Mouse (Mus musculus) hindbrain, embryonic 14.5 days (tissue): Measurements from ENCODE around the gene Ctsll3. TPM values are rescaled to one million over a fixed set of nuclear protein-coding genes. Genes with fewer than 3 reads are reported as not detected.

Experiments used
- ATAC-seq: fragments of 200-750 bp; cut with Nextera tagmentation; 2 replicates; pipeline ENCODE4 v1.8.0; 2017; ENCODE audit warnings: moderate number of reproducible peaks, mild to moderate bottlenecking, moderate TSS enrichment, moderate library complexity; ENCODE audit not compliant: low FRiP score
- DNase-seq: peaks from one replicate; pipeline ENCODE4 v3.0.0-alpha.2; 2015; ENCODE audit warnings: low spot score
- H3K27ac ChIP-seq: fragments of 300-500 bp; sonication (generic); 2 replicates; pipeline ENCODE4 v1.5.1; 2014; ENCODE audit warnings: mild to moderate bottlenecking, moderate library complexity
- H3K27me3 ChIP-seq: fragments of 300-500 bp; sonication (generic); 2 replicates; pipeline ENCODE4 v1.6.1; 2014; ENCODE audit warnings: mild to moderate bottlenecking, low read length, mixed read lengths; ENCODE audit not compliant: control insufficient read depth, insufficient read depth
- H3K36me3 ChIP-seq: fragments of 300-500 bp; sonication (generic); replicated peaks from 2 replicates; pipeline ENCODE4 v1.6.1; 2014; ENCODE audit not compliant: control insufficient read depth, insufficient read depth
- H3K4me1 ChIP-seq: fragments of 300-500 bp; sonication (generic); replicated peaks from 2 replicates; pipeline ENCODE4 v1.6.1; 2014; ENCODE audit warnings: antibody characterized with exemption, low read length, mixed read lengths; ENCODE audit not compliant: control insufficient read depth, insufficient read depth
- H3K4me2 ChIP-seq: fragments of 300-500 bp; sonication (generic); replicated peaks from 2 replicates; pipeline ENCODE4 v1.6.1; 2014; ENCODE audit warnings: mild to moderate bottlenecking, moderate library complexity
- H3K4me3 ChIP-seq: fragments of 300-500 bp; sonication (generic); replicated peaks from 2 replicates; pipeline ENCODE4 v1.5.1; 2014; ENCODE audit warnings: mild to moderate bottlenecking, low read length
- H3K9ac ChIP-seq: fragments of 300-500 bp; sonication (generic); 2 replicates; pipeline ENCODE4 v1.6.1; 2014
- H3K9me3 ChIP-seq: fragments of 300-500 bp; sonication (generic); 2 replicates; pipeline ENCODE4 v1.6.1; 2016; ENCODE audit warnings: low read length; ENCODE audit not compliant: control insufficient read depth
- WGBS: fragments of 180-500 bp; shearing (Covaris S2); extraction: QIAGEN DNeasy Blood & Tissue Kit; methylation state at CpG from one replicate; pipeline ENCODE4 v1.1.7; 2014; 5-methylcytosine and 5-hydroxymethylcytosine counted together
- polyA plus RNA-seq: library from polyadenylated mRNA; unstranded; fragments of >200 nt; fragmentation: Nextera tagmentation; extraction: Ambion mirVana; gene quantifications from 2 replicates; pipeline ENCODE4 v1.2.1, GENCODE M21; 2014

The Ctsll3 gene
- polyA plus RNA-seq, 1 experiment from 2014 or later = not detected

DNA sequence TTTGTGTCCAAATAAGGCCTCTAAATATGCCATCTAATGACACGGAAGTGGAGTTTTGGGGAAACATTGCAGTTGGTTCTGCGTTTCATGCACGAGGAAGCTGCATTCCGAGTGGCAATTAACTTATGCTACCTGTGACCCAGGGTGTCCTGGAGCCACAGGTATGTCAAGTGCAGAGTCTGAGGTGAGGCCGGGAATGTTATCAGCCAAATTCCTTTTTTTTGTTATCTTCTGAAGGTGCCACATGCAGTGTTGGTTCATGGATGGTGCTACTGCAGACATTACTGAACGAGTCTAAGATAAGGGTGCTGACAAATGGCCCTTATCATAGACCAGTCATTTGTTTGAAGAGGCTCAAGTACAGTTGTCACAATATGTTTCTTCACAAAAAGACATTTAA lies 10.1 kb upstream of the Ctsll3 start:
- no peaks in the 10 kb centered on the region for H3K9me3 ChIP-seq
- H3K4me3 ChIP-seq = no peak overlapping the region
- H3K36me3 ChIP-seq = no peaks in the 10 kb centered on the region
- H3K4me1 ChIP-seq = no peaks in the 10 kb centered on the region
- DNase-seq = no peak
- H3K27ac ChIP-seq = no peak overlapping the region
- no peak overlapping the region for H3K4me2 ChIP-seq
- ATAC-seq = no peak
- H3K27me3 ChIP-seq = no peaks in the 10 kb centered on the region
- 87% methylated on average over 6 of the region's 6 CpGs for WGBS
- H3K9ac ChIP-seq = no peak overlapping the region

DNA sequence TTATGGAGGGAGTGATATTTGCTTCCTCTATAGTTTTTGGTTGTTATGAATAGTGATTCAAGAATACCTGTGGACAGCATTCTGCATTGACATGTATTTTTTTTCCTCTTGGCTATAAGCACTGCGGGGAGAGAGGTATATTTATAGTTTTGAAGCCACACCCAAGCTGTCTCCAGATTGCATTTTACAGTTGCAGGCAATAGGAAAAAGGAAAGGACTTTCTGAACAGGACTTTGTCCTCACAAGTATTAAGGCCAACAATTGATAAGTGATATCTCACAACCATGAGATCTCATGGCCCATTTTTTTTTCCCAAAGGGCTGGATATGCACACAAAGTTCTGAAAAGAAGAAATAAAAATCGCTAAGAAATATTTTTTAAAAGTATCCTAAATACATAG lies 7.0 kb upstream of the Ctsll3 start:
- Histone ChIP-seq H3K9me3 (no peaks in the 10 kb centered on the region), H3K4me1 (no peaks in the 10 kb centered on the region), H3K9ac (no peak overlapping the region), H3K4me3 (no peak overlapping the region), H3K27me3 (no peaks in the 10 kb centered on the region), H3K36me3 (no peaks in the 10 kb centered on the region), H3K27ac (no peak overlapping the region), H3K4me2 (no peak overlapping the region)
- DNase-seq = no peak
- 82% methylated on average over 2 of the region's 2 CpGs for WGBS
- ATAC-seq = no peak

DNA sequence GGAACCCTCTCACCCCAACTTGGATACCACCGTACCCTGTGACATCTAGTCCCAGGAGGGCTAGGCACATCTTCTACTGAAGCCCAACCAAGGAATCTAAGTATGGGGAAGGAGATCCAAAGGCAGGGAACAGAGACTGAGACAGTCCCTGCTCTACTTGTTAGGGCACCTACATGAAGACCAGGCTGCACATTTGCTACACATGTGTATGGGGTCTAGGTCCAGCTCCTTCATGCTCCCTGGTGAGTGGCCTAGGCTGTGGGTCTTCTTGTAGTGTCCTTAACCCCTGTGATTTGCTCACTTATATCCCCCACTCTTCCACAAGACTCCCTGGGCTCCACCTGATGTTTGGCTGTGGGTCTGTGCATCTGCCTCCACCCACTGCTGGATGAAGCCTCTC lies 13.2 kb downstream of the Ctsll3 start:
- H3K36me3 ChIP-seq = no peaks in the 10 kb centered on the region
- no peak for DNase-seq
- ATAC-seq = no peak
- no peaks in the 10 kb centered on the region for H3K27me3 ChIP-seq
- no peaks in the 10 kb centered on the region for H3K9me3 ChIP-seq
- H3K27ac ChIP-seq = no peak overlapping the region
- no peak overlapping the region for H3K4me2 ChIP-seq
- H3K4me3 ChIP-seq = no peak overlapping the region
- H3K4me1 ChIP-seq = no peaks in the 10 kb centered on the region
- WGBS = 85% methylated on average over 1 of the region's 1 CpGs
- H3K9ac ChIP-seq = no peak overlapping the region

DNA sequence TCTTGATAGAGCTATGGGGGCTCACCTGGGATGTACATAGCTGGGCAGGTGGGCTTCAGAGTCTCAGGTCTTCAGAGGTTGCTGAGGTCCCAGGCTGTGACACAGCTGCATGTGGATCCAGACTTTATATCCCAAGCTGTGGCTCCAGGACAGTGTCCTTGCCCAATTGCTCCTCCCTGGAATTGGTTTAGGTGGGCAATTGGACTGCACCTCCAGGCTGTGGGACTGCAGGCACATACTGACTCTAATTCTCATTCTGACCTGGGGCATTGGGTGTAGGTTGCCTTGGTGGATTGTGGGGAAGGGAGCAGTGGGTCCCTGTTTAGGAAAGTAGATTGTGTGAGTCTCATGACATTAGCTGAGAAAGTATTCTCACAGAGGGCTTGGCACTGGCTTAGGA lies 16.4 kb downstream of the Ctsll3 start, which contains the start of gene BC051665:
BC051665 (minus strand) TSS at position 101 of the 400 bp plus-strand sequence.
- Histone ChIP-seq H3K9me3 (no peaks in the 10 kb centered on the region), H3K4me3 (no peak within 1 kb of the TSS), H3K27ac (no peak within 1 kb of the TSS), H3K4me1 (no peaks in the 10 kb centered on the region), H3K27me3 (no peaks in the 10 kb centered on the region), H3K4me2 (no peak within 1 kb of the TSS), H3K36me3 (no peaks in the 10 kb centered on the region), H3K9ac (no peak within 1 kb of the TSS)
- ATAC-seq (no peak), DNase-seq (no peak)

DNA sequence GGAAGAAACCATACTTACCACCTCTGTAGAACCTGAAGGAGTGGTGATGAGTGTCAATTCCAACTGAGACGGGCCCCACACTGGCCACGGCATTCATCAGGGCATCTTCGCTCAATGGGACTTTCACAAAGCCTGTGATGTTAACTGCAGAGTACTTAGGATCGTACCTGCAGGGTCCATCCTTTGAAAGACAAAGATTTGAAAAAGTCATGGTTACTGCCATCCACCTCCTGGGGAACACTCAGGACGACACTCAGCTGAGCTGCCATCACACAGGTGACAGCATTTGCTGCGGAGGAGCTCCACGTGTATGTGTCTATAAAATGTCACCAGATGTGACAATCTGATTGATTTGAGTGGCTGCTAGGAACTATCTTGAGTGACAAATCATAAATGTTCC lies 19.3 kb downstream of the Ctsll3 start:
- Histone ChIP-seq H3K27me3 (no peaks in the 10 kb centered on the region), H3K4me2 (no peak overlapping the region), H3K4me1 (no peaks in the 10 kb centered on the region), H3K36me3 (no peaks in the 10 kb centered on the region), H3K9ac (no peak overlapping the region), H3K4me3 (no peak overlapping the region), H3K27ac (no peak overlapping the region), H3K9me3 (no peaks in the 10 kb centered on the region)
- DNase-seq (no peak), ATAC-seq (no peak)
- 90% methylated on average over 7 of the region's 7 CpGs for WGBS

DNA sequence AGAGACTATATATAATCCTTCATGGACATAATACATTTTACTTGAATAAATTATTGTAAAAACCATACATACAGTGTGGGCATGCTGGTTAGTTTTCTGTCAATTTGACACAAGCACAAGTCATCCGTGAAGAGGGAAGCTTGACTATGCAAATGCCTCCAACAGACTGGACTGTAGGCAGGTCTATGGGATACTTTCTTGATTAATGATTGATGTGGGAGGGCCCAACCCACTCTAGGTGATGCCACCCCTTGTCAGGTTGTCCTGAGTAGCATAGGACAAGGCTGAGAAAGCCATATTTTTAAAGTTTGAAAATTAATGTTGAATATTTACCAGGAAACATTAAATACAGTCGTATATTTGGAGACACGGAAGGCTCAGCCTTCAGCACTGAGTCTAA lies 22.1 kb downstream of the Ctsll3 start:
- Histone ChIP-seq H3K27me3 (no peaks in the 10 kb centered on the region), H3K4me3 (no peak overlapping the region), H3K27ac (no peak overlapping the region), H3K9me3 (no peaks in the 10 kb centered on the region), H3K36me3 (no peaks in the 10 kb centered on the region), H3K9ac (no peak overlapping the region), H3K4me2 (no peak overlapping the region), H3K4me1 (no peaks in the 10 kb centered on the region)
- 88% methylated on average over 3 of the region's 3 CpGs for WGBS
- ATAC-seq (no peak), DNase-seq (no peak)

DNA sequence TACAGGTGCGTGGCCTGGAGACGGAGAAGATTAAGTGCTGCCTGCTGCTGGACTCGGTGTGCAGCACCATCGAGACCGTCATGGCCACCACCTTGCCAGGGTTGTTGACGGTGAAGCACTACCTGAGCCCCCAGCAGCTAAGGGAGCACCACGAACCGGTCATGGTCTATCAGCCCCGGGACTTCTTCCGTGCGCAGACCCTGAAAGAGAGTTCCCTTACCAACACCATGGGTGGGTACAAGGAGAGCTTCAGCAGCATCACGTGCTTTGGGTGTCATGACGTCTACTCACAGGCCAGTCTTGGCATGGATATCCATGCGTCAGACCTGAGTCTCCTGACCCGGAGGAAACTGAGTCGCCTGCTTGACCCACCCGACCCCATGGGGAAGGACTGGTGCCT lies 41.5 kb downstream of the Ctsll3 start:
- Histone ChIP-seq H3K27me3 (no peaks in the 10 kb centered on the region), H3K27ac (no peak overlapping the region), H3K36me3 (peaks cover 71% of the 10 kb centered on the region), H3K4me1 (no peaks in the 10 kb centered on the region), H3K4me3 (no peak overlapping the region), H3K9ac (no peak overlapping the region), H3K4me2 (no peak overlapping the region), H3K9me3 (no peaks in the 10 kb centered on the region)
- WGBS = 98% methylated on average over 17 of the region's 17 CpGs
- no peak for DNase-seq
- ATAC-seq = peak; percentile 29

DNA sequence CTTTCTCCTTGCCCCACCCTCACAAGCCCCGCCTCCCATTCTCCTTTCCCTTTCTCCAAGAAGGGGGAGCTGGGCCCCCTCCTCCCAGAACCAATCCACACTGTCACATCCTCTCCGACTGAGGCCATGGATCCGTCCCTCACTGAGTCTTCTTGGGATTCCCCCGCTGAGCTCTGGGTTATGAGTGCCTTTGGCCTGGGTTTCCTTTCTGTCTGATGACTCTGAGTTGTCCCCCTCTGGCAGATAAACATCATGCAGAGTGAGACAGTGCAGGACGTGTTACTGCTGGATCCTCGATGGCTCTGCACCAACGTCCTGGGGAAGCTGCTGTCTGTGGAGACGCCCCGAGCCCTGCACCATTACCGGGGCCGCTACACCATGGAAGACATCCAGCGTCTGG lies 42.3 kb downstream of the Ctsll3 start:
- 92% methylated on average over 12 of the region's 12 CpGs for WGBS
- Histone ChIP-seq H3K27ac (no peak overlapping the region), H3K4me2 (no peak overlapping the region), H3K27me3 (no peaks in the 10 kb centered on the region), H3K9ac (no peak overlapping the region), H3K4me1 (no peaks in the 10 kb centered on the region), H3K36me3 (peaks cover 79% of the 10 kb centered on the region), H3K4me3 (no peak overlapping the region), H3K9me3 (no peaks in the 10 kb centered on the region)
- ATAC-seq (no peak), DNase-seq (no peak)

DNA sequence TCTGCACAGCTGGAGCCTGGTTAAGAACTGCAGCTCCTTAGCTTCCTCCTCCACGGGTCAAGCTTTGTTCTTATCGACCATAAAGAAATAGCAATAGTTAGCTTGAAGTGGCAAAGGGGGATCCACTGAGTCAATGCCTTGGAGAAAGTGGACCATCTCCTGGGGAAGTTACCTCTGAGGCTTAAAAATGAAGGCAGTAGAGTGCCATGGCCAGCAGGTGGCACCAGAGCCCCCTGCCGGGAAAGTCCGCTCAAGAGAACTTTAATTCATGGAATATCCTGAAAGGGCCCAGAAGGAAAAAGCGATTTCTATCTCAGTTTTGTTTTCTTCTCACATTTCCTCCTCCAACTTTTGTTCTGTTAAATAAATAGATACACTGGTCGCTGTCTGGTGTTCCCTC lies 43.5 kb downstream of the Ctsll3 start:
- ATAC-seq (no peak), DNase-seq (peak; percentile 71)
- Histone ChIP-seq H3K27ac (no peak overlapping the region), H3K36me3 (peaks cover 88% of the 10 kb centered on the region), H3K9ac (no peak overlapping the region), H3K27me3 (no peaks in the 10 kb centered on the region), H3K4me3 (no peak overlapping the region), H3K4me2 (no peak overlapping the region), H3K4me1 (no peaks in the 10 kb centered on the region), H3K9me3 (no peaks in the 10 kb centered on the region)
- WGBS = 47% methylated on average over 6 of the region's 6 CpGs

DNA sequence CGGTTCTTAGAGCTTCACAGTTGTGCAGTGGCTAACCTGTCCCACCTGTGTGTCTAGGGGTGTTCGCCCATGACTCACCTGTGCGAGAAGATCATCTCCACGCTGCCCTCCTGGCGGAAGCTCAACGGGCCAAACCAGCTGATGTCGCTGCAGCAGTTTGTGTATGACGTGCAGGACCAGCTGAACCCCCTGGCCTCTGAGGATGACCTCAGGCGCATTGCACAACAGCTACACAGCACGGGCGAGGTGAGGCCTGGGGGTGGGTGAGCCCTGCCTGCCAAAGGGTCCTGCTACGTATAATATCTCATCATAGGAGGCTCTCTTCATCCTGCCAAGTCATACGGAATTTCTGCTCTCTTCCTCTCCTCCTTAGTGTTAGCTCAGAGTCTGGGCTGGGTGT lies 45.4 kb downstream of the Ctsll3 start:
- H3K36me3 ChIP-seq = peaks cover 92% of the 10 kb centered on the region

More for the DNA sequence above, 45.4 kb downstream of the Ctsll3 start:
- Histone ChIP-seq H3K4me1 (no peaks in the 10 kb centered on the region), H3K9ac (no peak overlapping the region), H3K9me3 (no peaks in the 10 kb centered on the region), H3K27ac (no peak overlapping the region), H3K27me3 (no peaks in the 10 kb centered on the region), H3K4me3 (no peak overlapping the region), H3K4me2 (no peak overlapping the region)
- no peak for ATAC-seq
- DNase-seq = no peak
- WGBS = 88% methylated on average over 13 of the region's 13 CpGs
